Mouse (Mus musculus) MEL (cell line): ENCODE data around the gene Lmntd1. TPM values are rescaled to one million over a fixed set of nuclear protein-coding genes. Genes with fewer than 3 reads are reported as not detected.

Experiments
- DNase-seq: peaks from one replicate; pipeline ENCODE4 v3.0.0; 2011; ENCODE audit warnings: low read depth, low spot score
- H3K27ac ChIP-seq: 2 replicates; pipeline ENCODE4 v1.5.1; 2012; ENCODE audit warnings: low read depth, mild to moderate bottlenecking, control low read depth, low read length, moderate library complexity; ENCODE audit not compliant: control insufficient read depth
- H3K27me3 ChIP-seq, 2 experiments: fragments of 150-350 bp in 1 of 2; sonication (generic) in 1 of 2; 2 replicates each; pipeline ENCODE4 v1.6.1; 2012; ENCODE audit warnings: low read length in 2 of 2, mild to moderate bottlenecking in 2 of 2, improper control_type of control experiment in 1 of 2, moderate library complexity in 1 of 2; ENCODE audit not compliant: insufficient read depth in 2 of 2, control insufficient read depth in 1 of 2
- H3K36me3 ChIP-seq, 2 experiments: 2 replicates each; pipeline ENCODE4 v1.6.1; 2012 to 2014; ENCODE audit warnings: low read length in 2 of 2, improper control_type of control experiment in 1 of 2, inconsistent platforms in 1 of 2, mild to moderate bottlenecking in 1 of 2; ENCODE audit not compliant: insufficient read depth in 2 of 2, control insufficient read depth in 1 of 2
- H3K4me1 ChIP-seq, 2 experiments: fragments of 150-350 bp in 1 of 2; sonication (generic) in 1 of 2; 2 replicates each; pipeline ENCODE4 v1.6.1; 2012; ENCODE audit warnings: low read length in 2 of 2, improper control_type of control experiment in 1 of 2, mild to moderate bottlenecking in 1 of 2; ENCODE audit not compliant: insufficient read depth in 2 of 2, control insufficient read depth in 1 of 2
- H3K4me3 ChIP-seq, 2 experiments: fragments of 150-350 bp in 1 of 2; sonication (generic) in 1 of 2; 2 replicates each; pipeline ENCODE4 v1.5.1; 2012; ENCODE audit warnings: low read depth in 2 of 2, low read length in 2 of 2, mild to moderate bottlenecking in 2 of 2, moderate library complexity in 2 of 2, control low read depth in 1 of 2, improper control_type of control experiment in 1 of 2; ENCODE audit not compliant: control insufficient read depth in 1 of 2, insufficient read depth in 1 of 2
- H3K79me2 ChIP-seq: 2 replicates; pipeline ENCODE4 v1.6.1; 2012; ENCODE audit warnings: mild to moderate bottlenecking, low read length, moderate library complexity; ENCODE audit not compliant: control insufficient read depth, poor library complexity, insufficient read depth
- H3K9ac ChIP-seq: 2 replicates; pipeline ENCODE4 v1.6.1; 2012; ENCODE audit warnings: low read depth, mild to moderate bottlenecking, control low read depth, low read length, moderate library complexity; ENCODE audit not compliant: control insufficient read depth, poor library complexity, severe bottlenecking
- H3K9me3 ChIP-seq: fragments of 150-350 bp; sonication (generic); replicated peaks from 2 replicates; pipeline ENCODE4 v1.6.1; 2012; ENCODE audit warnings: mild to moderate bottlenecking, low read length, improper control_type of control experiment, moderate library complexity; ENCODE audit not compliant: insufficient read depth
- CTCF ChIP-seq, 3 experiments: IDR thresholded peaks in 2 of 3; conservative IDR thresholded peaks in 1 of 3; 2 replicates each; pipeline ENCODE4 v1.5.1; 2011 to 2012; ENCODE audit warnings: low read length in 3 of 3, low read depth in 2 of 3, mild to moderate bottlenecking in 2 of 3, improper control_type of control experiment in 1 of 3, inconsistent platforms in 1 of 3, mixed read lengths in 1 of 3, moderate library complexity in 1 of 3; ENCODE audit not compliant: control insufficient read depth in 1 of 3, insufficient read depth in 1 of 3, poor library complexity in 1 of 3, severe bottlenecking in 1 of 3
- E2F4 ChIP-seq: IDR thresholded peaks from 2 replicates; pipeline ENCODE4 v1.6.1; 2011; ENCODE audit warnings: low read depth, low read length, improper control_type of control experiment, borderline replicate concordance
- ELF1 ChIP-seq: IDR thresholded peaks from 2 replicates; pipeline ENCODE4 v1.6.1; 2014; ENCODE audit warnings: low read depth, mild to moderate bottlenecking, inconsistent platforms, low read length, improper control_type of control experiment, moderate library complexity
- EP300 ChIP-seq, 2 experiments: IDR thresholded peaks; 2 replicates each; pipeline ENCODE4 v1.6.1; 2011; ENCODE audit warnings: improper control_type of control experiment in 2 of 2, low read length in 2 of 2, low read depth in 1 of 2, mild to moderate bottlenecking in 1 of 2
- GABPA ChIP-seq: IDR thresholded peaks from 2 replicates; pipeline ENCODE4 v1.6.1; 2012; ENCODE audit warnings: low read depth, mild to moderate bottlenecking, inconsistent platforms, low read length, improper control_type of control experiment, moderate library complexity
- GATA1 ChIP-seq: IDR thresholded peaks from 2 replicates; pipeline ENCODE4 v1.6.1; 2011; ENCODE audit warnings: low read depth, low read length, improper control_type of control experiment
- HCFC1 ChIP-seq: IDR thresholded peaks from 2 replicates; pipeline ENCODE4 v1.6.1; 2012; ENCODE audit warnings: low read depth, mild to moderate bottlenecking, inconsistent platforms, low read length, improper control_type of control experiment, moderate library complexity
- KAT2A ChIP-seq: conservative IDR thresholded peaks from 2 replicates; pipeline ENCODE4 v1.6.1; 2012; ENCODE audit warnings: low read depth, low read length, improper control_type of control experiment, inconsistent platforms
- MAFK ChIP-seq: IDR thresholded peaks from 2 replicates; pipeline ENCODE4 v1.6.1; 2011; ENCODE audit warnings: low read depth, mild to moderate bottlenecking, low read length, improper control_type of control experiment, borderline replicate concordance
- MAX ChIP-seq: IDR thresholded peaks from 2 replicates; pipeline ENCODE4 v1.6.1; 2011; ENCODE audit warnings: low read length, improper control_type of control experiment
- MXI1 ChIP-seq: IDR thresholded peaks from 2 replicates; pipeline ENCODE4 v1.6.1; 2011; ENCODE audit warnings: mild to moderate bottlenecking, low read depth, low read length, improper control_type of control experiment
- MYC ChIP-seq: IDR thresholded peaks from 2 replicates; pipeline ENCODE4 v1.6.1; 2011; ENCODE audit warnings: low read depth, mild to moderate bottlenecking, low read length, improper control_type of control experiment, moderate library complexity
- NELFE ChIP-seq: IDR thresholded peaks from 2 replicates; pipeline ENCODE4 v1.6.1; 2011; ENCODE audit warnings: low read depth, low read length, improper control_type of control experiment
- NRF1 ChIP-seq: IDR thresholded peaks from 2 replicates; pipeline ENCODE4 v1.6.1; 2014; ENCODE audit warnings: low read depth, mild to moderate bottlenecking, inconsistent platforms, low read length, improper control_type of control experiment, moderate library complexity; ENCODE audit not compliant: poor library complexity, insufficient read depth, severe bottlenecking
- POLR2A ChIP-seq, 2 experiments: IDR thresholded peaks; 2 replicates each; pipeline ENCODE4 v1.6.1; 2011 to 2012; ENCODE audit warnings: low read length in 2 of 2, mild to moderate bottlenecking in 2 of 2, control low read depth in 1 of 2, improper control_type of control experiment in 1 of 2, low read depth in 1 of 2, moderate library complexity in 1 of 2; ENCODE audit not compliant: control insufficient read depth in 1 of 2, insufficient read depth in 1 of 2, poor library complexity in 1 of 2
- POLR2AphosphoS2 ChIP-seq: IDR thresholded peaks from 2 replicates; pipeline ENCODE4 v1.6.1; 2011; ENCODE audit warnings: low read length, improper control_type of control experiment
- POLR2AphosphoS5 ChIP-seq: IDR thresholded peaks from 2 replicates; pipeline ENCODE4 v1.6.1; 2012; ENCODE audit warnings: low read depth, borderline replicate concordance, mild to moderate bottlenecking, inconsistent platforms, low read length, moderate library complexity, mixed read lengths
- RAD21 ChIP-seq: IDR thresholded peaks from 2 replicates; pipeline ENCODE4 v1.6.1; 2011; ENCODE audit warnings: mild to moderate bottlenecking, low read depth, low read length, improper control_type of control experiment
- RCOR1 ChIP-seq: IDR thresholded peaks from 2 replicates; pipeline ENCODE4 v1.6.1; 2012; ENCODE audit warnings: low read depth, mild to moderate bottlenecking, inconsistent platforms, low read length, improper control_type of control experiment
- TAL1 ChIP-seq: IDR thresholded peaks from 2 replicates; pipeline ENCODE4 v1.6.1; 2012; ENCODE audit warnings: mild to moderate bottlenecking, inconsistent platforms, low read length, moderate library complexity, mixed read lengths
- TBP ChIP-seq: IDR thresholded peaks from 2 replicates; pipeline ENCODE4 v1.8.0; 2011; ENCODE audit warnings: low read depth, low read length, improper control_type of control experiment
- TCF12 ChIP-seq: IDR thresholded peaks from 2 replicates; pipeline ENCODE4 v1.6.1; 2014; ENCODE audit warnings: low read depth, mild to moderate bottlenecking, inconsistent platforms, low read length, improper control_type of control experiment, moderate library complexity
- USF2 ChIP-seq, 2 experiments: IDR thresholded peaks; 2 replicates each; pipeline ENCODE4 v1.6.1; 2011 to 2012; ENCODE audit warnings: improper control_type of control experiment in 2 of 2, low read length in 2 of 2, borderline replicate concordance in 1 of 2, inconsistent platforms in 1 of 2, low read depth in 1 of 2, mild to moderate bottlenecking in 1 of 2; ENCODE audit not compliant: insufficient read depth in 1 of 2
- polyA plus RNA-seq, 2 experiments: library from polyadenylated mRNA; stranded (reverse) in 1 of 2; unstranded in 1 of 2; fragments of >175 nt in 1 of 2; fragments of >200 nt in 1 of 2; gene quantifications; 2 replicates each; pipeline versions ENCODE4 v1.2.1 to v1.2.4; 2012; ENCODE audit warnings: low replicate concordance in 2 of 2, low read depth in 1 of 2; ENCODE audit not compliant: insufficient read length in 2 of 2, insufficient read depth in 1 of 2, missing spikeins in 1 of 2
- total RNA-seq: library from RNA; depleted of rRNA; stranded (reverse); fragments of 300-350 nt; gene quantifications from 2 replicates; pipeline ENCODE4 v1.2.3, GENCODE M21; 2012

The Lmntd1 gene
- total and polyA plus RNA-seq, 3 experiments = not detected

- no peak for DNase-seq
- H3K9ac ChIP-seq = no peak overlapping the region
- TF ChIP-seq MYC (no peak), E2F4 (no peak), HCFC1 (no peak), POLR2AphosphoS5 (no peak), TCF12 (no peak), RAD21 (no peak), MAFK (no peak), POLR2A (IDR thresholded peaks at IDR 0.05; ENCODE audit: control insufficient read depth in 1 of 2, insufficient read depth in 1 of 2, low read depth in 1 of 2, low read length in 2 of 2, poor library complexity in 1 of 2) (no peak), KAT2A (no peak), GATA1 (no peak), RCOR1 (no peak), MXI1 (no peak), POLR2AphosphoS2 (no peak), MAX (no peak), EP300 (IDR thresholded peaks at IDR 0.05; ENCODE audit: low read depth in 1 of 2, low read length in 2 of 2) (no peak), USF2 (IDR thresholded peaks at IDR 0.05; ENCODE audit: borderline replicate concordance in 1 of 2, insufficient read depth in 1 of 2, low read depth in 1 of 2, low read length in 2 of 2) (no peak), NRF1 (no peak)
- TF ChIP-seq, all 39 proteins: peak for 0
- Histone ChIP-seq H3K4me3 (no peak overlapping the region), H3K9me3 (no peaks in the 10 kb centered on the region), H3K36me3 (no peaks in the 10 kb centered on the region), H3K27me3 (no peaks in the 10 kb centered on the region), H3K4me1 (no peaks in the 10 kb centered on the region), H3K27ac (no peak overlapping the region), H3K79me2 (no peaks in the 10 kb centered on the region)
Observed at GRCm38 (mm10) chr6:145638248-145638647, 24.1 kb upstream of the Lmntd1 start.

DNA sequence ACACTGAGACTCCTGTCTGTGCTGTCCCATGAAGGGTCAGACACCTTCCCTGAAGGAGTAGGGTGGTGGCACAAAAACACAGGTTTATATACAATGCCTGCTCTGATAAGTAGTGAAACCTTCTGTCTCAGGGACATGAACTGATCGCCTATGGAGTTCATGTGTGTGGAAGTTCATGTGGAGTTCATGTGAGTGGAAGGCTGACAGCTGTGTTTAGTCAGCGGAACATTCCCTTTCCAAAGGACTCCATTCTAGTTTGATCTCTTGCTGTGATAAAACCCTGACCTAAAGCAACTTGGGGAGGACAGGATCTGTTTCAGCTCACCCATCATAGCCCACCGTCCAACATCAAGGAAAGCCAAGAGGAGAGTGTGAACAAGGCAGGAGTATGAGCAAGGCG lies 22.6 kb upstream of the Lmntd1 start:
- Histone ChIP-seq H3K9ac (no peak overlapping the region), H3K79me2 (no peaks in the 10 kb centered on the region), H3K9me3 (no peaks in the 10 kb centered on the region), H3K4me1 (no peaks in the 10 kb centered on the region), H3K4me3 (no peak overlapping the region), H3K27me3 (no peaks in the 10 kb centered on the region), H3K36me3 (no peaks in the 10 kb centered on the region), H3K27ac (no peak overlapping the region)
- no peak for DNase-seq
- no peak for TF ChIP-seq TBP
- TF ChIP-seq GABPA = no peak
- TF ChIP-seq NELFE = no peak
- TF ChIP-seq ELF1 = no peak
- no peak for TF ChIP-seq EP300 (IDR thresholded peaks at IDR 0.05; ENCODE audit: low read depth in 1 of 2, low read length in 2 of 2)
- TF ChIP-seq TAL1 = no peak
- no peak for TF ChIP-seq CTCF (IDR thresholded peaks at IDR 0.05 in 2 of 3, conservative IDR thresholded peaks at IDR 0.05 in 1 of 3; ENCODE audit: control insufficient read depth in 1 of 3, insufficient read depth in 1 of 3, low read depth in 2 of 3, low read length in 3 of 3, poor library complexity in 1 of 3, severe bottlenecking in 1 of 3)
- no peak for TF ChIP-seq HCFC1
- no peak for TF ChIP-seq MYC
- no peak for TF ChIP-seq E2F4
